Mouse (Mus musculus) spleen, adult 12 weeks (tissue): ENCODE data around the gene Cd24a.

ENCODE experiments used
- DNase-seq: peaks from one replicate; pipeline ENCODE4 v3.0.0; 2022; ENCODE audit warnings: low spot score

Gene Cd24a

GRCm38 (mm10) chr10:43581260-43581659 is 3.2 kb downstream of the Cd24a start:
- no peak for DNase-seq

- no peak for DNase-seq
Observed at GRCm38 (mm10) chr10:43584538-43584937, 6.5 kb downstream of the Cd24a start.

- no peak for DNase-seq
Observed at GRCm38 (mm10) chr10:43588470-43589177, 10.5 kb downstream of the Cd24a start.

GRCm38 (mm10) chr10:43591477-43591876 is 13.4 kb downstream of the Cd24a start:
- no peak for DNase-seq

DNA sequence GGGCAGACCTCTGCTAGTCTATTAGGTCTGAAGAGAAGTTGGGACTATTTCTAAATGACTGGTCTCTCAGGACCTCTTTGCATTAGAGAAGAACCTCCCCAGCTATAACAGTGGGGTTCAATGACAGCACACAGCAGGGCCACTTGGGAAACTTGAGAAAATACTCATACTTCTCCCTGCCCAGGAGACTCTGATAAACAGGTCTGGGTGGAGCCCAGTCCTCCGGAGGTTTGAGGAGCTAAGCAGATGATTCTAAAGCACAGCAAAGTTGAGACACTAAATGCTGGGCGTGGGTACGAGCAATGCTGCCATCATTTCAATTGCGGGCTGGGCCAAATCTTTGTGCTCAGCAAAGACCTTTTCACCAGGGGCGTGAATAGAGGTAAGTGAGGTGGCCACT is 15.1 kb downstream of the Cd24a start:
- DNase-seq, result no peak

DNA sequence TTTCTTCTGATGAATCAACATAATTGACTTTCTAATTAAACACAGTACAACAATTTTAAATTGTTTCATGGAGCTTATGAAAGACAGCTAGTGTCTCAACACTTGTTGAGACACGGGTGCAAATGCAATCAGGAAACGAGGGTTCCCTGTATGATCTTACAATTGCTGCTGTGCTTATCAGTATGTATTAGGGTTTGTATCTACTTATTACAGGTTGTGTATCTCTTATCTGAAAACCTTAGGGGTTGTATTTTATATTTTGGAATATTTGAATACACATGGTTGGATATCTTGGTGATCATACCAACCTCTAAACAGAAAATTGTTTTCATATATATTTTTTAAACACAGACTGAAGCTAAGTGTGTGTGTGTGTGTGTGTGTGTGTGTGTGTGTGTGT is 16.1 kb downstream of the Cd24a start:
- no peak for DNase-seq

DNA sequence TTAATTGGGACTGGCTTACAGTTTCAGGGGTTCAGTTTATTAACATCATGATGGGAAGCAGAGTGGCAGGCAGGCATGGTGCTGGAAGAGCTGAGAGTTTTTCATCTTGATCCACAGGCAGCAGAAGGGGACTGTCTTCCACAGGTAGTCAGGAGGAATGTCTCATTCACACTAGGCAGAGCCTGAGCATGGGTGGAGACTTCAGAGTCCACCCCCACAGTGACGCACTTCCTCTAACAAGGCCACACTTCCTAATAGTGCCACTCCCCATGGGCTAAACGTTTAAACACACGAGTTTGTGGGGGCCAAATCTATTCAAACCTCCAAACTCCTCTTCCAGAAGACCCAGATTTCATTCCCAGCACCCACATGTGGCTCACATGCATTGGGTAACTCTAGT is 16.8 kb downstream of the Cd24a start:
- DNase-seq, result no peak

GRCm38 (mm10) chr10:43598067-43598726 is 20.1 kb downstream of the Cd24a start:
- no peak for DNase-seq

- no peak for DNase-seq
Observed at GRCm38 (mm10) chr10:43601039-43601438, 23.0 kb downstream of the Cd24a start.

DNA sequence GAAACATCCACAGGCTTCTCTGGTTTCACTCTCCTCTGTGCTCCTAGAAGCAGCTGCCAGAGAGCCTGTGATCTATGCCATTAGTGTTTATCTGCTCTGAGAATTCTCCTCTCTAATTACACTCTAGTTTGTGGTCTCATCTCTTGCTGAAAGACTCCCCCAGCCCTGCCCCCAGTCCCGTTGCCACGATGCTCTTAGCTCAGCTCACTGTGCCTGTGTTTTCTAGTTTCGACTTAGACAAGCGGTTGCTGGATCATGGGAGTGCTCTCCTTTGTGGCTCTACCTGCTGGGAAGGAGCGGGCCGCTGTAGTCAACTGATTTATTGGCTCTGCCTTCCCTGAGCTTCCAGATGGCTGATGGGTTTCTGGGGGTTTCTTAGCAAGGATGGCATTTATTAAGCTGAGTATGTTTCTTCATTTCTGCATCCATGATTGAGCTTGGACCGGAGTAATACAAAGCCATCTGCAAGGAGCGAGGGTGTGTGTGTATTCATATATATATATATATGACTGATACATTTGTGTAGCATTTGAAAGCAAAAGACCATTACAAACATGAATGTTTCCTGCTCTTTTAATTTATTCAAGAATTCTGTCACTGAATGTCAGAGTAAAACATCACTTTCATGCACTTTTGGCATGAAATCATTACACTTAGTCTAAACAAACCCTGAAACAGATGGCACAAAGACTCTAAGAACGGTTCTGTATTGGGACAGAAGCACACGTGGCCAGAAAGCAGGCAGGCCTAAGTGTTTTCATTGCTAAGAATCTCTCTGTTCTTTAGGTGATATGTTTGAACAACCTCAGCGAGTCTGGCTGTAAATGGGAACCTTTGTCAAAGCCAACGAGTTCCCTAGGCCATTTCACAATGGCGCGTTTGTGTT is 23.7 kb downstream of the Cd24a start:
- DNase-seq, result no peak

- DNase-seq, result no peak
Observed at GRCm38 (mm10) chr10:43603975-43604686, 26.0 kb downstream of the Cd24a start.

DNA sequence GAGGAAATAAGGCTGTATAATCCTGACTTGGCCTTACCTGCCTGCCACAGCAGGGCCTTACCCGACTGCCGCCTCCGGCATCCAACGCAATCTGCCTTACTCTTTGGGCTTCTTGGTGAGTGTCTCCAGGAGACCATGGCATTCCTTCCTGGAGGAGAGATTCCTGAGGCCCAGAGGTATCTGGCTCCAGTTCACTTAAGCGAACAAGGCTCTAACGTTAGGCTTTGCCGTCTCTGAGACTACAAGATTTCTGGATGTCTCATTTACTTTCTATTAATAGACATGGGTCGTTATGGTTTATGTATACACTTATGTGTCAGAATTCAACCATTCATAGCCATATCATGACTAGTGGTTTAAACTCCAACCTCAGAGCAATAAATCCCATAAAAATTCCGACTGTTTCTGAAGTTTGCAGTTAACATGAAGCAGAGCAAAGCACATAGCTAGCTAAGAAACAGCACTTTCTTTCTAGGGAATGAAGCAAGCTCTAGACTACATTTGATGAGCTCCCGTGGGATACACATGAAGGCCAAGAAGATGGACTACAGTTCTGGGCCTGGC is 26.7 kb downstream of the Cd24a start:
- DNase-seq, result no peak

DNA sequence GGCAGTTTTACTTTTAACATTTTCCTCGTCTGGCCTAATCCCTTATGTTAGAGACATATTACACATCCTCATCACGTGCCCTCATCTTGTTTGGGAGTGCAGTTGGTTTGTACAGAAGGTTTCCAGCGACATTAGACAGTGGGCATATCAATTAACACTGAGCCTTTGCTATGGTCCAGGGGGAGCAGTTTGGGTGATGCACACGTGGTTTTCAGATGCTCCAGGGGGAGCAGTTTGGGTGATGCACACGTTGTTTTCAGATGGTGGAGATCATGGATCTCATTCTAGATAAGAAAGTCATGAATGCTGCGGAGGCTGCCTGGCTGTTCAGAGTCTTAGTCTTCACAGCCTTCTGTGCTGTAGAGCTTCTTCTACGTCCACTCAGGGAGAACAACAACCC is 27.8 kb downstream of the Cd24a start:
- no peak for DNase-seq

GRCm38 (mm10) chr10:43609507-43609906 is 31.4 kb downstream of the Cd24a start:
- DNase-seq, result peak; percentile 59

- DNase-seq, result no peak
Observed at GRCm38 (mm10) chr10:43609958-43610357, 31.9 kb downstream of the Cd24a start.

GRCm38 (mm10) chr10:43611081-43611480 is 33.0 kb downstream of the Cd24a start:
- no peak for DNase-seq

DNA sequence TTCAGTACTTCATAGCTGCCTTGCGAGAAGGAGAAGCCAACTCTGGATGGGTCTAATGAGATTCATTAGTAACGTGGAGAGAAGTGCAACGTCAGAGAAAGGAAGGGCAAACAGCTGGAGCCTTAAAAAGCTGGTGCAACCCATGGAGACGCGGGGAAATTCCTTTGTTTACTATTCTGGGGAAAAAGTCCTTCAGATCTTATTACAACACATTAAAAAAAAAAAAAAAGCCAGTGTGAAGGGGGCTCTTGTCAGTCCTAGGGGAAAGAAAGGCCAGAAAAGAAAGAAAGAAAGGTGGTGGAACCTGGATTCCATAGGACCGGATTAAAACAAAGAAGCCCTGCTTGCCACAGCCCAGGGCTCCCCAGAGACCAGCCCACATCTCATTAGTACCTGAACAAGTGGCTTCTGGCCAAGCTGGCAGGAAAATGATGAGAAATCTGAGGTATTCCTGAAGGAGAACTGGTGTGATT is 41.0 kb downstream of the Cd24a start:
- no peak for DNase-seq

GRCm38 (mm10) chr10:43619939-43620338 is 41.9 kb downstream of the Cd24a start:
- DNase-seq, result no peak

- no peak for DNase-seq
Observed at GRCm38 (mm10) chr10:43623510-43623909, 45.4 kb downstream of the Cd24a start.

DNA sequence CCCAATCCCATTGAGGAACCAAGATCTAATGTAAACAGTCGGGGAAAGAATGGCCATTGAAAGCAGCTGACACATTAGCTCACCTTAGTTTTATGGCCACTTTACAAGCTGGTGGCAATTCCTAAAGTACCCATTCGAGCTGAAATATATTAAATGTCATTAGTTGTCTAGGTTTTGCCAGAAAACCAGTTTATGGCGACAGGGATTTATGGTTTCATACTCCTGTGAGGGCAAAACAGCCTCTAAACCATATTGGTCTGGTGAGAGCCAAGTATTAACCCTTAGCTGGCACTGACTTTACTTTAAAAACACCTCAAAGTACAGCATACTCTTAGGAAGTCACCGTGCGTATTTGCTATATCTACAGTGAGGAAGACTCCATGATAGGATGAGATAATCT is 46.3 kb downstream of the Cd24a start:
- DNase-seq, result no peak

- DNase-seq, result no peak
Observed at GRCm38 (mm10) chr10:43624791-43625398, 46.8 kb downstream of the Cd24a start.
